Mouse (Mus musculus) spleen, adult 2 months (tissue): ENCODE data around the gene Olfml2a. TPM values are rescaled to one million over a fixed set of nuclear protein-coding genes. Genes with fewer than 3 reads are reported as not detected.

ENCODE experiments used
- DNase-seq, 2 experiments: peaks; one replicate each; pipeline versions ENCODE4 v3.0.0 to v3.0.0-alpha.2; 2012 to 2021; ENCODE audit warnings: low spot score in 2 of 2, low read depth in 1 of 2
- H3K27ac ChIP-seq: fragments of 200-500 bp; 2 replicates; pipeline ENCODE4 v1.5.1; 2012; ENCODE audit warnings: low read length, inconsistent platforms; ENCODE audit not compliant: insufficient read depth
- H3K27me3 ChIP-seq: fragments of 200-500 bp; 2 replicates; pipeline ENCODE4 v1.6.1; 2012; ENCODE audit warnings: mild to moderate bottlenecking, moderate library complexity, low read length, inconsistent platforms; ENCODE audit not compliant: control insufficient read depth, insufficient read depth
- H3K36me3 ChIP-seq: fragments of 200-500 bp; 2 replicates; pipeline ENCODE4 v1.6.1; 2012; ENCODE audit warnings: mild to moderate bottlenecking, low read length, inconsistent platforms; ENCODE audit not compliant: control insufficient read depth, insufficient read depth
- H3K4me1 ChIP-seq: fragments of 200-500 bp; 2 replicates; pipeline ENCODE4 v1.6.1; 2011; ENCODE audit warnings: inconsistent platforms; ENCODE audit not compliant: control insufficient read depth, insufficient read depth, insufficient read length
- H3K4me3 ChIP-seq: fragments of 200-500 bp; 2 replicates; pipeline ENCODE4 v1.5.1; 2011; ENCODE audit warnings: mild to moderate bottlenecking, inconsistent platforms; ENCODE audit not compliant: insufficient read depth, insufficient read length; ENCODE audit errors: extremely low read depth
- CTCF ChIP-seq: fragments of 200-500 bp; IDR thresholded peaks from 2 replicates; pipeline ENCODE4 v1.5.1; 2011; ENCODE audit warnings: mild to moderate bottlenecking, inconsistent platforms; ENCODE audit not compliant: insufficient read depth, insufficient read length, insufficient replicate concordance; ENCODE audit errors: extremely low read depth
- POLR2A ChIP-seq: fragments of 200-500 bp; IDR thresholded peaks from 2 replicates; pipeline ENCODE4 v1.6.1; 2011; ENCODE audit warnings: low read depth, low read length, inconsistent platforms
- WGBS: fragments of 180-500 bp; shearing (Covaris S2); methylation state at CpG from one replicate; pipeline ENCODE4 v1.1.7; 2018; 5-methylcytosine and 5-hydroxymethylcytosine counted together
- polyA plus RNA-seq: library from polyadenylated mRNA; depleted of rRNA; stranded (reverse); fragments of >200 nt; gene quantifications from 2 replicates; pipeline ENCODE4 v1.2.3, GENCODE M21; 2012; rRNA removed

Olfml2a gene
- 2.4 and 3.3 TPM in 2 replicates for polyA plus RNA-seq

GRCm38 (mm10) chr2:38931851-38932667 lies at the start of gene Olfml2a:
TSS of gene Olfml2a (plus strand) at chr2:38931978.
- peaks cover 5% of the 10 kb centered on the region; the same call in 1 of the 2 replicates for H3K4me1 ChIP-seq
- H3K4me3 ChIP-seq, result peak within 1 kb of the TSS; percentile 55; the same call in 1 of the 2 replicates
- no peak within 1 kb of the TSS for H3K27ac ChIP-seq
- no peaks in the 10 kb centered on the region for H3K36me3 ChIP-seq
- TF ChIP-seq CTCF (peak; percentile 36; the same call in 1 of the 2 replicates), POLR2A (no peak)
- WGBS, result 15% methylated on average over 32 of the region's 32 CpGs
- no peaks in the 10 kb centered on the region for H3K27me3 ChIP-seq
- peak; percentile 21 to 59 for DNase-seq

- Histone ChIP-seq H3K27me3 (no peaks in the 10 kb centered on the region), H3K27ac (no peak overlapping the region), H3K4me3 (no peak overlapping the region), H3K4me1 (no peaks in the 10 kb centered on the region), H3K36me3 (no peaks in the 10 kb centered on the region)
- TF ChIP-seq CTCF, result no peak
- no peak for TF ChIP-seq POLR2A
- no peak for DNase-seq
Observed at GRCm38 (mm10) chr2:38902866-38903265, 28.9 kb upstream of the Olfml2a start.

- H3K27me3 ChIP-seq, result no peaks in the 10 kb centered on the region
- TF ChIP-seq POLR2A, result no peak
- no peak for TF ChIP-seq CTCF
- WGBS, result 65% methylated on average over 1 of the region's 1 CpGs
- H3K4me1 ChIP-seq, result no peaks in the 10 kb centered on the region
- H3K27ac ChIP-seq, result no peak overlapping the region
- no peaks in the 10 kb centered on the region for H3K36me3 ChIP-seq
- DNase-seq, result no peak
- H3K4me3 ChIP-seq, result no peak overlapping the region
Observed at GRCm38 (mm10) chr2:38904290-38904689, 27.5 kb upstream of the Olfml2a start.

GRCm38 (mm10) chr2:38906097-38906496 lies 25.7 kb upstream of the Olfml2a start:
- no peak overlapping the region for H3K27ac ChIP-seq
- H3K4me3 ChIP-seq, result no peak overlapping the region
- H3K4me1 ChIP-seq, result no peaks in the 10 kb centered on the region
- H3K36me3 ChIP-seq, result no peaks in the 10 kb centered on the region
- WGBS, result 88% methylated on average over 5 of the region's 5 CpGs
- DNase-seq, result no peak
- H3K27me3 ChIP-seq, result no peaks in the 10 kb centered on the region
- TF ChIP-seq CTCF, result no peak
- TF ChIP-seq POLR2A, result no peak

GRCm38 (mm10) chr2:38908604-38909003 lies 23.2 kb upstream of the Olfml2a start:
- H3K4me3 ChIP-seq, result no peak overlapping the region
- 82% methylated on average over 1 of the region's 1 CpGs for WGBS
- H3K4me1 ChIP-seq, result no peaks in the 10 kb centered on the region

GRCm38 (mm10) chr2:38914517-38914916 lies 17.3 kb upstream of the Olfml2a start:
- Histone ChIP-seq H3K4me3 (no peak overlapping the region), H3K36me3 (no peaks in the 10 kb centered on the region), H3K27ac (no peak overlapping the region), H3K4me1 (no peaks in the 10 kb centered on the region), H3K27me3 (no peaks in the 10 kb centered on the region)
- TF ChIP-seq POLR2A, result no peak
- DNase-seq, result no peak
- WGBS, result 90% methylated on average over 1 of the region's 1 CpGs

More at GRCm38 (mm10) chr2:38908604-38909003, 23.2 kb upstream of the Olfml2a start:
- Histone ChIP-seq H3K27ac (no peak overlapping the region), H3K27me3 (no peaks in the 10 kb centered on the region), H3K36me3 (no peaks in the 10 kb centered on the region)
- no peak for DNase-seq
- no peak for TF ChIP-seq POLR2A

GRCm38 (mm10) chr2:38914965-38915364 lies 16.8 kb upstream of the Olfml2a start:
- H3K4me1 ChIP-seq, result no peaks in the 10 kb centered on the region
- H3K36me3 ChIP-seq, result no peaks in the 10 kb centered on the region
- H3K27me3 ChIP-seq, result no peaks in the 10 kb centered on the region
- TF ChIP-seq CTCF (no peak), POLR2A (no peak)
- 58% methylated on average over 4 of the region's 4 CpGs for WGBS
- no peak overlapping the region for H3K4me3 ChIP-seq
- DNase-seq, result no peak
- H3K27ac ChIP-seq, result no peak overlapping the region
